Mouse (Mus musculus) right cerebral cortex, postnatal 36 days (tissue): ENCODE measurements around the gene Spryd4.
"Not testable (repeated sequence)": the region's sequence is repeated elsewhere in the genome, so short reads cannot be mapped to it uniquely, and the experiment has no call there.

ENCODE experiments used
- DNase-seq, 2 experiments: peaks; one replicate each; pipeline ENCODE4 v3.0.0; 2022; ENCODE audit warnings: low spot score in 2 of 2, mixed read lengths in 1 of 2

Spryd4 gene

GRCm38 (mm10) chr10:128187181-128187605 lies 24.4 kb downstream of the Spryd4 start:
- no peak for DNase-seq

GRCm38 (mm10) chr10:128185959-128186358 lies 25.6 kb downstream of the Spryd4 start:
- peak; percentile 48 to 55 for DNase-seq

DNA sequence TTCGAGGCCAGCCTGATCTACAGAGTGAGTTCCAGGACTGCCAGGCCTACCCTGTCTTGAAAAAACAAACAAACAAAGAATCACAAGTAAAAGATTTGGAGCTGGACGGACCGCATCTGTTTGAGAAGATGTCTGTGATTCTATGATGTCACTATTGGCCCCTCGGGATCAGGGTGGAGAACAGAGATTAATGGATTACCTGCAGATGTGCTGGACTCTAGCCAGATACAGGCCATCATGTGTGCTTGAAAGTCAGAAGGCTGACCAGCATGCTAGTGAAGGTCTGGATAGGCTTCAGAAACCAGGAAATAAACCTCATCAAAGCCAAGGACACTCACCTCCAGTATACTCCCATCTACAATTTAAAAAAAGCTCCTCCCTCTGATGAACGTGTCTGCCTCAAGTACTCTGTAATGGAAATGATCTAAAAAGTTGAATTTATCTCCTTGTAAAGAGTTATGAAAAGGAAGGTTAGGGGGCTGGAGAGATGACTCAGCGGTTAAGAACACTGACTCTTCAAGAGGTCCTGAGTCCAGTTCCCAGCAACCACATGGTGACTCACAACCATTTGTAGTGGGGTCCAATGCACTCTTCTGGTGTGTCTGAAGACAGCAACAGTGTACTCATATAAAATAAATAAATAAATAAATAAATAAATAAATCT lies 26.2 kb downstream of the Spryd4 start:
- no peak for DNase-seq

DNA sequence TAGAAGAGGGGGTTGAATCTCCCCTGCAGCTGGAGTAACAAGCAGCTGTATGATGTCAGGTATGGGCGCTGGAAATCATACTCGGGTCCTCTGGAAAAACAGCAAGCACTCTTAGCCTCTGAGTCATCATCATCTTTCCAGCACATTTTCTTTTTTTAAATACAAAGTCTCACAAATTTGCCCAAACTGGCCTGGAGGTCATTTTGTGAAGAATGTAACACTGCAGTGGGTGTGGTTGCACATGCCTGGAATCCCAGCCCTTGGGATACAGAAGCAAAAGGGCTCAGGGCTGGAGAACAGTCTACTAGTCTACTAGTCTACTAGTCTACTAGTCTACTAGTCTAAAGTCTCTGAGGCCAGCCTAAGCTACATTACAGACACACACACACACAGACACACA lies 27.3 kb downstream of the Spryd4 start:
- no peak for DNase-seq

DNA sequence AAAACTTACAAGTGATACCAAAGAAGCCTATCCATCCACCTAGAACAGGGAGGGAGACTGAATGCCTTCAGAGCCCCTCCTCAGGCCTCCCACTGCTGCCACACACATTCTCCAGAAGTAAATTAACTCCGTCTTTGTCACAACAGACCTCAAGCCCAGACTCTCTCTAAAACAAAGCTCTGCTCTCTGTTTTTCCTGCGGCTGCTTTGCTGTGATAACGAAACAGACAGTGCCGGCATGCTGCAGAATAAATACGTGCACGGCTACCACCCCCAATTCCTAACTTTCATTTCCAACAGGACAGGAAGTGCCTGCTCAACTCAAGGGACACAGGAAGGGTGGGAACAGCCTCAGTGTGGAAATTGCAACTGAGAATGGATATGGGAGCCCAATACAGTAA lies 31.6 kb downstream of the Spryd4 start, which contains the start of gene Rbms2:
Gene Rbms2, minus strand, starts transcription at position 309 of the 400 bp plus-strand sequence.
- DNase-seq: no peak

GRCm38 (mm10) chr10:128177316-128177715 lies 34.3 kb downstream of the Spryd4 start:
- no peak for DNase-seq

DNA sequence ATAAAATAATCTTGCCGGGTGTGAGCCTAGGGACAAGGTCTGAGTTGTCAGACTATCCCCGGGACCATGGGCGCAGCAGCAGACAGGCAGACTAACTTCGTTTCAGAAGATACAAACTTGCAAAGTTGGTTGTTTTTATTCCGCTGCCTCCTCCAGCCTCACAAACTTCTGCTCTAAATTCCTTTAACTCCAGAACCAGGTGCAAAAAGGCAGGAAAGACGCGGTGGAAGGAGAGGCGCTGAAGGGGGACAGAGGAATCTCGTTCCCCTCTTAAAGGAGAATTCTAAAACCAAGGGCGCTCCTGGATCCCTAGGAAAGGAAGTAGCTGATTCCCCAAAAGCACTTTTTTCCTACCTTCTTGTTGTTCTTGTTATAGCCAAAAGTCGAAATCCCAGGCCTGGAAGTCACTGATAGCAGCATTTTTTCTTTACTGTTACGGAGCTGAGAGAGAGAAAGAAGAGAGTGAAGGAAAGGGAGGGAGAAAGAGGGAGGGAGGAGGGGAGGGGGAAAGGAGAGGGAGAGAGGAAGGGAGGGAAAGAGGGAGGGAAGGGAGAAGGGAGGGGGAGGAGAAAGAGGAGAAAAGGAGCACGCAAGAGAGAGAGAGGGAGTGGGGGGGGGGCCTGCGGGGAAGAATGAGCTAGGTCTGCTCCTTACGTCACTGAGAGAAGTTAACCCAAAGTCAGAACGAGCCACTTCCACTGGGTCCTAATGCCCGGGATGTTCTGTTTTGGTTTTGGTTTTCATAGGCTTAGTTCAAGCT lies 35.4 kb downstream of the Spryd4 start:
- DNase-seq: peak; percentile 39 to 72

GRCm38 (mm10) chr10:128175302-128175701 lies 36.3 kb downstream of the Spryd4 start:
- DNase-seq: no peak

- not testable (repeated sequence) for DNase-seq
Measured at GRCm38 (mm10) chr10:128171348-128171747, 40.3 kb downstream of the Spryd4 start.

DNA sequence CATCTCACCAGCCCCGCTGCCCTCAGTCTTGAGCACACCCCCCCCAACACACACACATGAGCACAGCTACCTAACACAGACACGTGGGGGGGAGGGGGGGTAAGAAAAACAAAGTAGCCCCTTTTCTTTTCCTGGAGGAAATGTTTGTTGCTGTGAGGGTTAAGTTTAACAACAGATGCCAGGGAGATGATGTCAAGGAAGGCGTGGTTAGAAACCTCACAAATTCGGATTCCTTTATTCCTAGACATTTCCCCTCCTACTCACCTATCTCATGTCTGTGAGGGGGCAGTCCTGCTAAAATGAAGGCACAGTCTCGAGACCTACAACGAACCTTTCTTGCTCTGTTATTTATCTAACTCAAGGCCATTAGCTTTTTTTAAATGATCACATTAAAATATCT lies 44.5 kb downstream of the Spryd4 start:
- DNase-seq: no peak

DNA sequence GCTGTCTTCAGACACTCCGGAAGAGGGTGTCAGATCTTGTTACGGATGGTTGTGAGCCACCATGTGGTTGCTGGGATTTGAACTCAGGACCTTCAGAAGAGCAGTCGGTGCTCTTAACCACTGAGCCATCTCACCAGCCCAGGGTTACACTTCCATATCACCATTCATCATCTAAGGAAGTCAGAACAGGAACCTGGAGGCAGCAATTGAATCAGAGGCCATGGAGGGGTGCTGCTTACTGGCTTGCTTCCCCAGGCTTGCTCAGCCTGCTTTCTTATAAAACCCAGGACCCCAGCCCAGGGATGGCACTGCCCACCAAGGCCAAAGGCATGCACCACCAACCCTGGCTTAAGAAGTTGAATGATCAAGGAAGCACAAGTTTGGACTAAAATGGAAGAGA lies 45.9 kb downstream of the Spryd4 start:
- DNase-seq: not testable (repeated sequence)
